Mouse (Mus musculus) brown adipose tissue, adult 24 weeks (tissue): Measurements from ENCODE around the gene Tmem102. TPM values are rescaled to one million over a fixed set of nuclear protein-coding genes. Genes with fewer than 3 reads are reported as not detected.

Experiments used
- H3K27ac ChIP-seq: fragments of 200-500 bp; replicated peaks from 2 replicates; pipeline ENCODE4 v1.5.1; 2012; ENCODE audit warnings: low read depth, mild to moderate bottlenecking, low read length
- H3K4me1 ChIP-seq: fragments of 200-500 bp; 2 replicates; pipeline ENCODE4 v1.6.1; 2012; ENCODE audit warnings: low read length, mixed read lengths; ENCODE audit not compliant: control insufficient read depth, insufficient read depth, insufficient read length
- H3K4me3 ChIP-seq: fragments of 200-500 bp; 2 replicates; pipeline ENCODE4 v1.5.1; 2012; ENCODE audit warnings: low read depth, mild to moderate bottlenecking, low read length, moderate library complexity; ENCODE audit not compliant: insufficient read depth
- polyA plus RNA-seq: library from polyadenylated mRNA; stranded (reverse); fragments of >200 nt; gene quantifications from 2 replicates; pipeline ENCODE4 v1.2.4, GENCODE M21; 2012; ENCODE audit not compliant: missing spikeins, insufficient read depth, insufficient read length

Tmem102 gene
- 1.2 TPM in 1 of 2 replicates, not detected in the other for polyA plus RNA-seq

- Histone ChIP-seq H3K27ac (no peak within 1 kb of the TSS), H3K4me1 (peaks cover 9% of the 10 kb centered on the region), H3K4me3 (peak within 1 kb of the TSS; percentile 93)
Observed at GRCm38 (mm10) chr11:69804972-69805909, at the start of gene Tmem102. Tmem102 (minus strand) TSS chr11:69805624.

GRCm38 (mm10) chr11:69854680-69855079 lies 49.3 kb upstream of the Tmem102 start:
- Histone ChIP-seq H3K4me1 (peaks cover 5% of the 10 kb centered on the region), H3K4me3 (no peak overlapping the region), H3K27ac (peak overlapping the region; percentile 73)

- Histone ChIP-seq H3K4me1 (peaks cover 5% of the 10 kb centered on the region), H3K27ac (no peak overlapping the region), H3K4me3 (no peak overlapping the region)
Observed at GRCm38 (mm10) chr11:69853994-69854393, 48.6 kb upstream of the Tmem102 start.

GRCm38 (mm10) chr11:69850754-69851153 lies 45.3 kb upstream of the Tmem102 start:
- H3K4me1 ChIP-seq: peaks cover 10% of the 10 kb centered on the region
- H3K27ac ChIP-seq: no peak overlapping the region

DNA sequence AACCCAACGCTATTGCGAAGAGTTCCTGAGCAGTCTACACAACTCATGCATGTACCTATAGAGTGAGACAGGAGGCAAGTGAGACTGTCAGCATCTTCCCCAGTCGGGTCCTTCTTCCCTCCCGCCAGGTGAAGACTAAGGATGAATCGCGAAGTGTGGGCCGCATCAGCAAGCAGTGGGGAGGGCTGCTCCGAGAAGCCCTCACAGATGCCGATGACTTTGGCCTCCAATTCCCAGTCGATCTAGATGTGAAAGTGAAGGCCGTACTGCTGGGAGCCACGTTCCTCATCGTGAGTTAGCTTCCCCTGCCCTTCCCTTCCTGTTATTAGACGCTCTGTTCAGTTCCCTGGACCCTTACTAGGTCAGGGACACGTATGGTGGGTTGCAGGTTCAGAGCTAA lies 44.5 kb upstream of the Tmem102 start:
- H3K4me3 ChIP-seq: no peak overlapping the region
- 0 out of 2 replicates have a peak overlapping the region, but pooled peaks have one; percentile 82 for H3K27ac ChIP-seq
- H3K4me1 ChIP-seq: peaks cover 13% of the 10 kb centered on the region

More at GRCm38 (mm10) chr11:69850754-69851153, 45.3 kb upstream of the Tmem102 start:
- H3K4me3 ChIP-seq: no peak overlapping the region

GRCm38 (mm10) chr11:69849128-69849527 lies 43.7 kb upstream of the Tmem102 start:
- H3K4me1 ChIP-seq: peaks cover 11% of the 10 kb centered on the region
- peak overlapping the region; percentile 82 for H3K27ac ChIP-seq
- H3K4me3 ChIP-seq: 0 out of 2 replicates have a peak overlapping the region, but pooled peaks have one; percentile 4

DNA sequence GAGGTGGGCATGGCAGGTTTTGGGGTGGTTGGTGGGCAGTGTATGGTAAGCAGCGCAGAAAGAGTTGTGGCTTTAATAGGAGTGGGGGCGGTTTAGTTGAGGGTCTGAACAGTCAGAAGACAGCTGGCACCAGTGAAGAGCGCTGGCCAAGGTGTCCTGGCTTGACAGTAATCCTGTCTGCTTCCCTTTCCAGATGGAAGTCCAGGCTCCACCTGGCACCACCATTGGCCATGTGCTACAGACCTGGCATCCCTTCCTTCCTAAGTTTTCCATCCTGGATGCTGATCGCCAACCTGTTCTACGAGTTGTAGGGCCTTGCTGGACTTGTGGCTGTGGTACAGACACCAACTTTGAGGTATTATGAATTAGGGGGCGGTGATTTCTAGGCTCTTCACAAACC lies 42.6 kb upstream of the Tmem102 start:
- H3K4me1 ChIP-seq: peaks cover 11% of the 10 kb centered on the region
- no peak overlapping the region for H3K27ac ChIP-seq
- peak overlapping the region; percentile 90 for H3K4me3 ChIP-seq

DNA sequence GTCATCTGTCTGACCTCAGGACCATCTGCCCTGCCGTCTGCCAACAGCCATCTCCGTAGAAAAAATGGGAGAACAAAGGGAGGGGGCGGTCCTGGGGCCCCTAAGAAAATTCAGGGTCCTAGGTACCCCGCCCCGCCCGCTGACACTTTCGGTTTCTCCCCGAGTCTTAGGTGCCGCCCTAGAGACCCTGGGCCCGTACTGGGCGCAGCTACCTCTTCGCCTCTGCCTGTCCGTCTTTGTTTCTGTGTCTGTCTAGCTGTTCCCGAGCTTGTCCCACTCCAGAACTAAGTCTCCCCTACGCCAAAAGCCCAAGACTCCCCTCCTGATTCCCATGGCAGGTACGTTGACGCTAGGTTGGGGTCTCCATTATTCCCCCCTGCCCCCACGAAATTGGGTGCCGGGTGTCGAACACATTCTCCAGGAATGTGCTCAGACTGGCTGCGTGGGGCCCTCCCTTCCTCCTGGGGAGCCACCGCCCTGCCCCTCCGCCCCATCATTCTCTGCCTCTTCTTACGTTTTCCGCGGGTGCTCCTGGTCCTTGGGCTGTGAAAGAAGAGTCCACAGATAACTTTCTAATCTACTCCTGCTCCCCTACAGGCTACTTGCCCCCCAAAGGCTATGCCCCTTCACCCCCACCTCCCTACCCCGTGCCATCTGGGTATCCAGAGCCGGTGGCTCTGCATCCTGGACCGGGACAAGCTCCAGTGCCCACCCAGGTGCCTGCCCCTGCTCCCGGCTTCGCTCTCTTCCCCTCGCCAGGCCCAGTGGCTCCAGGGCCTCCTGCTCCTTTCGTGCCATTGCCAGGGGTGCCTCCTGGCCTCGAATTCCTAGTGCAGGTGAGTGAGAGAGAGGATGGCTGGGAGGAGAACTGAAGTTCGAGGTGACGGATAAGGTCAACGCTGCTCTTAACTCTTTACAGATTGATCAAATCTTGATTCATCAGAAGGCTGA lies 41.6 kb upstream of the Tmem102 start:
- peak overlapping the region; percentile 88 for H3K27ac ChIP-seq
- peaks cover 11% of the 10 kb centered on the region for H3K4me1 ChIP-seq
- peak overlapping the region; percentile 90 for H3K4me3 ChIP-seq

DNA sequence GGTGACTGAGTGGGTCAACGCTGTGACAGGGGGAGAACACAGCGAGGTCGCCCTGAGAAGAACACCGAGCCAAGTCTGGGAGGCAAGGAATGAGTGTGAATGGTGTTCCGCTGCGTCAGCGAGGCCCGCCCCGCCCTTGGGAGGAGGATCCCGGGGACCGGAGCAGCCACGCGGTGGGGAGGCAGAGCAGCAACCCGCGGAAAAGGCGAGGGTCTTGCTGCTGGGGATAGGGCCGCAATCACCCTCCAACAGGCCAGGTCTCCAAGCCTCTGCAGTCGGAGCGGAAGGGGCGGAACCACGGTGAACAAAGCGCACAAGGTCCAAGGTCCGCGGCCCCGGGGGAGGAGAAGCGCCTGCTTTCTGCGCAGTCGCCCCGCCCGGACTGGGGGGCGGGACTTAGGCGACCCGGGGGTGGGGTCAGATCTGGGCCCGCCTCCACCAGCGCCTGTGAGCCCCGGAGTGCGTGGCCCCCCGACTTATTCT lies 40.8 kb upstream of the Tmem102 start, which contains the start of gene Plscr3:
Plscr3 (plus strand) TSS at position 179 of the 483 bp plus-strand sequence.
- peak within 1 kb of the TSS; percentile 88 for H3K27ac ChIP-seq
- peaks cover 11% of the 10 kb centered on the region for H3K4me1 ChIP-seq
- peak within 1 kb of the TSS; percentile 90 for H3K4me3 ChIP-seq

GRCm38 (mm10) chr11:69838714-69839104 lies 33.3 kb upstream of the Tmem102 start:
- H3K27ac ChIP-seq: peak overlapping the region; percentile 76
- H3K4me3 ChIP-seq: peak overlapping the region; percentile 79
- no peaks in the 10 kb centered on the region for H3K4me1 ChIP-seq

GRCm38 (mm10) chr11:69837952-69838713 lies 32.7 kb upstream of the Tmem102 start, which contains the start of gene Tmem256:
Tmem256 (plus strand) TSS chr11:69838514.
- peak within 1 kb of the TSS; percentile 79 for H3K4me3 ChIP-seq
- H3K27ac ChIP-seq: peak within 1 kb of the TSS; percentile 76
- H3K4me1 ChIP-seq: no peaks in the 10 kb centered on the region

DNA sequence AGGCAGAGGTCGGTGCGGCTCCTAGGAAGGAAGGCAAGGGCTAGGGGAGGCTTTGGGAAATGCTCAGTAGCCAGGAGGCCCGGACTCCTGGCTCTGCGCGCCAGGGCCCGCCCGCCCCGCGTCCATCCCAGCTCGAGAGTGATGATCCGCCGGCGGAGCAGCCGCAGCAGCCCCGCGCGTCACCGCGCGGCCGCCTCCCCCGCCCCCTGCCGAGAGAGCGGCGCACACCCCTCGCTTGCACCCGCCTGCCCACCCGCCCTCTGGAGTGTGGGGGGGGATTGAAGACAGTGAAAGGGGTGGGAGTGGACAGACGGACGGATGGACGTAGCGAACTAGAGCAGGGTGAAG lies 32.2 kb upstream of the Tmem102 start, which contains the start of gene Nlgn2:
Nlgn2 (minus strand) TSS at position 181 of the 348 bp plus-strand sequence.
- no peaks in the 10 kb centered on the region for H3K4me1 ChIP-seq
- H3K27ac ChIP-seq: peak within 1 kb of the TSS; percentile 76
- H3K4me3 ChIP-seq: peak within 1 kb of the TSS; percentile 79

GRCm38 (mm10) chr11:69836703-69837576 lies 31.5 kb upstream of the Tmem102 start:
- Histone ChIP-seq H3K27ac (no peak overlapping the region), H3K4me1 (no peaks in the 10 kb centered on the region), H3K4me3 (peak overlapping the region; percentile 64)
